Mouse (Mus musculus): ENCODE data around the gene Dnah8.
A peak's percentile ranks its signal among the peaks of the same experiment; 100 is the strongest.

Dnah8 gene

GRCm38 (mm10) chr17:30880391-30880790 is 256.2 kb downstream of the Dnah8 start:
- DNase-seq (ENCODE audit: low read depth): no peak

DNA sequence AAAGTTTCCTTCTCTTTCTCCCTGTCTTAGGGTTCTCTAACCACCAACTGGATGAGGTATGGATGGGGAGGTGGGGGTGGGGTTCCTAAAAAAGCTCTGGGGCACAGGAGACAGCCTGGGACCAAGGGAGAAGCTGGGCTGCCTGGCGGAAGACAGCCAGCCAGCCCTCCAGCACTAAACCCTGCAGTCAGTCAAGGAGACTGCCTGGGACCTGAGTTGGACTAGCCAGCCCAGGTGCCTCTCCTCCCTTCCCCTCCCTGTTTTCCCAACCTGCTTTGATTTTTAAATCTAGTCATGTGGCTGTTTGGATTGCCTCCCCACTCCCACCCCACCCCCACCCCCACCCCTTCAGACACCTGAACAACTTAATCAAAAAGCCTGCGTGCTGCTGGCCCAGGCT is 256.8 kb downstream of the Dnah8 start:
- DNase-seq (ENCODE audit: low read depth): no peak

DNA sequence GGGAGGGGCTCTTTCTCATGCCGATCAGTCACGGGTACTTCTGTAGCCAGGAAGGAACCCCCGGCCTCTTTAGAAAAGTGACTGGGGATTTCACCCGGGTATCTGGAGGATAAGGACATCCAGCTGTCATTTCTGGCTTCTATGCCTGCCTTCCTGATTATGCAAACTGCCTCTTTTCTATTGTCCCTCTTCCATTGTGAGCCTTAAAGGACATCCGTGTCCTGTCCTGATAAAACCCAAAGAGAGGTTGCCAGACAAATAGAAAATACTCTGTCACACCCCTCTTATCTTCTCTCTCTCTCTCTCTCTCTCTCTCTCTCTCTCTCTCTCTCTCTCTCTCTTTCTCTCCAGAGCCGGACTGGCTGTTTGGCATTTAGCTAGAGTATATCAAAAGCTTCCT is 258.1 kb downstream of the Dnah8 start:
- DNase-seq (ENCODE audit: low read depth): no peak

- no peak for DNase-seq (ENCODE audit: low read depth)
These were observed 259.4 kb downstream of the Dnah8 start for GRCm38 (mm10) chr17:30883534-30883933.

GRCm38 (mm10) chr17:30892086-30892485 is 267.9 kb downstream of the Dnah8 start:
- DNase-seq (ENCODE audit: low read depth): no peak

DNA sequence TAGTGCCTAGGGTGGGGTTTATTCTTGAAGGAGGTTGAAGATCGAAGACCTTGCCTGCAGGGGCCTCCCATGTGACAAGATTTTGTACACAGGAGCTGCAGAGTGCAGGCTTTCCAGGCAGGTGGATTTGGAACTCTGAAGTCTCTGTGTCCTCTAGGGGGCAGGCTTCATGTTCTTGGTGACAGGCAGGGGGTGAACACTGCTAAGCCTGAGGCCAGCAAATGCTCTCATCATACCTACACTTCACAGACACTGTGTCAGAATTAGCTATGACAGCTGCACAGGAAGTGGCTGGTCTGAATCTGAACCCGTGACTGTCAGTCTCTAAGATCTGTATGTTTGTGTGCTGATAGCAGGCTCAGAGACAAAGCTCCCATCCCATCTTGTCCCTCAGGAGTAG is 268.6 kb downstream of the Dnah8 start:
- DNase-seq (ENCODE audit: low read depth): peak; percentile 60

DNA sequence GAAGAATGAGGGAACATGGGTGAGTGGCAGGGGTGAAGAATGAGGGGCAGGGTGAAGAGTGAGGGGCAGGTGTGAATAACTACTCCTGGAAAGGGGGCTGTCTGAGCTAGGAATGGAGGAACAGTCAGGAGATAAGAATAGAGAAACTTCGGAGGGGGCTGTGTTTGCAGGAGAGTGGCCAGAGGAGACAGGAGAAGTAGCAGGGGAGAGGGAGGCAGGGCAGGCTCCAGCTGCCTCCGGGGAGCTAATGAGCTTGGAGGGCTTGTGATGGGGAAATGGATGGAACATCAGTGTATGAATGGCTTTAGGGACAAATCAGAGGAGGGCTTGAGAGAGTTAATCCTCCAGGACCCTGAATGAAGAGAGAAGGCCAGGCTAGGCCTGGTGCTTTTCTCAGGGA is 272.9 kb downstream of the Dnah8 start:
- no peak for DNase-seq (ENCODE audit: low read depth)

DNA sequence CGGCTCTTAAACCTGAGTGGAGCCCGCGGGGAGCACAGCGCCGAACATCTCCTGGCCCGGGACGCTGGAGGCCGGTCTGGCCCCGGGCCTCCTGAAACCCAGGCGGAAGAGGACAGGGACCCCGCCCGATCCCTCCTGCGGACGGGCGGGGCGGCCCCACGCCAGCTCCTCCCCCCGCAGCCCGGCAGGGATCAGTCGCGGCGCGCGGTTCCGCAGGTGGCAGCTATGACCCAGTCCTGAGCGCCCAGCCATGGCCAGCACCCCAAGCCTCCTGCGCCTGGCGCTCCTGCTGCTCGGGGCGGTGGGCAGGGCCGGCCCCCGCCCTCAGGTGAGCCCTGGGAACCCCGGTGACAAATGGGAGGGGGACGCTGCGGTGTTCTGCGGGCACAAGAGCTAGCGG is 277.5 kb downstream of the Dnah8 start, which contains the start of gene Glp1r:
Glp1r (plus strand) TSS at position 191 of the 400 bp plus-strand sequence.
- DNase-seq (ENCODE audit: low read depth): no peak

DNA sequence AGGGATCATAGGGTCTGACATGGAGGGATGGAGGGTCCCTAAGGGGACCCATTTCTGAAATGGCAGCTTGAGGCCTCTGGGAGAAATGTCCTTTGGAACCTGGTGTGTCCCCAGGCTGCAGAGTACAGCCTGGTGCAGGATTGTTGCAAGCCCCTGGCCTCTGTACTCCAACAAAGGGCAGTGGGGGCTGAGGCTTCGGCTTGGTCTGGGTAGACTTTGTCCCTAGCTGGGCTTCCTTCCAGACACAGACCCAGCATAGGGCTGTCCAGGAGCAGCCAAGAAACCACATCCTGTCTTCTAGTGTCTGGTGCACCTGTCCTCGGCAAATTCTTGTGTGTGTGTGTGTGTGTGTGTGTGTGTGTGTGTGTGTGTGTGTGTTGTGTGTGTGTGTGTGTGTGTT is 279.9 kb downstream of the Dnah8 start:
- no peak for DNase-seq (ENCODE audit: low read depth)

GRCm38 (mm10) chr17:30907577-30907976 is 283.4 kb downstream of the Dnah8 start:
- DNase-seq (ENCODE audit: low read depth): no peak

GRCm38 (mm10) chr17:30910866-30911731 is 286.9 kb downstream of the Dnah8 start:
- DNase-seq (ENCODE audit: low read depth): no peak

DNA sequence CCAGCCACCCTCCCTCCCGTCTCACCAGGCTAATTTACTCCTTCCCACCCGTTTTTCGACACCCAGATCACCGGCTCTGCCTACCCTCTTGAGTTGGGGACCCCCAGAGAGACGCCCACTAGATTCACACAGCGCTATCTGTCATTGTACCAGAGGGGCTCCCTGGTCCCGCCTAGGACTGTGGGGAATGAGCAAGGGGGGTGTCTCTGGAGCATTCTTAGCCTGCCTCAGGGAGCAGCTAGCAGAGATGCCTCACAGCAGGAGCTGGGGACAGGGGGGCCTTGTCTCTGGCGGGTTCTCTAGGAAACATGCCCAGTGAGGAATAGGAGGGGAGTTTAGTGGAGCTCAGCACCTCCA is 287.6 kb downstream of the Dnah8 start:
- no peak for DNase-seq (ENCODE audit: low read depth)

GRCm38 (mm10) chr17:30912536-30912935 is 288.4 kb downstream of the Dnah8 start:
- DNase-seq (ENCODE audit: low read depth): no peak

GRCm38 (mm10) chr17:30914264-30914663 is 290.1 kb downstream of the Dnah8 start:
- no peak for DNase-seq (ENCODE audit: low read depth)

DNA sequence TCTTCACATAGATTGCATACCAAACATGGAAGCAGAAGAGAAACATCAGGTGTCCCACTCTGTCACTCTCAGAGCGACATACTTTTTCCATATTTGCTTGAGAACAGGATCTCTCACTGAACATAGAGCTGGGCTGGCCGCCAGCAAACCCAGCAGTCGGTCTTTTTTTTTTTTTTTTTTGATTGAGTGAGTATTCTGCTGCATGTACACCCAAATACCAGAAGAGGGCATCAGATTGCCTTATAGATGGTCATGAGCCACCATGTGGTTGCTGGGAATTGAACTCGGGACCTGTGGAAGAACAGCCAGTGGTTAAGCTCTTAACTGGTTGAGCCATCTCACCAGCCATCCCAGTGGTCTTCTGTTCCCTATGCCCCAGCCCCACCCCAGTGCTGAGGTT is 299.4 kb downstream of the Dnah8 start:
- DNase-seq (ENCODE audit: low read depth): no peak

All from c-Kit-positive CD71-negative TER-119-negative erythroid progenitor cells, embryonic 14.5 days (primary cell).